Mouse (Mus musculus) kidney, postnatal 14 days (tissue): ENCODE data around the gene Cpa1.

ENCODE experiments used
- DNase-seq: peaks from one replicate; pipeline ENCODE4 v3.0.0; 2022; ENCODE audit warnings: mixed read lengths

Cpa1 gene

DNA sequence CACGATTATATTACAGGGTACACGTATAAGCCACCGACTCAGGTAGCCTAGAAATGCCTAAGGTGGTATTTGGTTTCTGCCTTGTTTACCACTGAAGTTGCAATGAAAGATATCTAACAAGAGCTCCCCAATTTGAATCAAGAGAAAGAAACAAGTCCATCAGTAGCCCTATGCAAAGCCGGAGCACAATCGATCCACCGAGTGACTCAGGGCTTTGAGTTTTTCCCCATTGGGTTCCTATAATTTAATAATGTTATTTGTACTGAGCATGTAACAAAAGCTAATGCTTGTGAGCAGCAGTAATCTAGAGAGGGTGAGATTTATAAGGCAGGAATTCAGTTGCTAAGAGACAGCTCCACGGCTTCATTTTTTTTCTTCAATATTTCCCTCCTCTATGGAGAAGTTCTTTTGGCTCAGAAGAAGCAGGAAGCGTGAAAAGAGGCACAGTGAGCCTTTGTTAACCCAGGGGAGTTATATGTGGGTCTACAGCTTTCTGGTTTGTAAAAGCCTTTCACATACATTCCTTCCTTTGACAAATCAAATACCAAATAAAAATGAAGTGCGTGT lies 35.8 kb downstream of the Cpa1 start:
- DNase-seq, result no peak

DNA sequence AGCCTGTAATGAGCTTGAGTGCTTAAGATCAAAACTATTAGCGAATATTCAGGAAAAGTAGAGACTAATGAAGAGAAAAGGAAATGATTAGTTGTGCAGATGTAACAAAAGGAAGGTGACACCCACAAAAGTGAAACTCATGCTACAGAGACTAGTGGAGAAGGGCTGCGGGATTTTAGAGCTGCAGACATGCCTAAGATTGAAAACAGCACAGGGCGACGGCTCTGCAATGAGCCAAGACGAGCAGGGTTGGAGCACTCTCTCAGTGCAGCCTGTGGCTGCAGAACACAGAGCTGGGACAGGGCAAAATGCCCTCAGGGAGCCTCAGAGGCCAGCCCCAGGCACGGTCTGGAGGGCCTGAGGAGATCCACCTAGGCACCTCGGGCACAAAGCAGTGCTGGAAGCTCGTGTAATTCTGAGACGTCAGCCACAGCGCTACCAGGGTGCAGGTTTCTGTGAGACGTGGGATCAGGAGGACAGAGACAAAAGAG lies 36.3 kb downstream of the Cpa1 start:
- DNase-seq, result no peak

DNA sequence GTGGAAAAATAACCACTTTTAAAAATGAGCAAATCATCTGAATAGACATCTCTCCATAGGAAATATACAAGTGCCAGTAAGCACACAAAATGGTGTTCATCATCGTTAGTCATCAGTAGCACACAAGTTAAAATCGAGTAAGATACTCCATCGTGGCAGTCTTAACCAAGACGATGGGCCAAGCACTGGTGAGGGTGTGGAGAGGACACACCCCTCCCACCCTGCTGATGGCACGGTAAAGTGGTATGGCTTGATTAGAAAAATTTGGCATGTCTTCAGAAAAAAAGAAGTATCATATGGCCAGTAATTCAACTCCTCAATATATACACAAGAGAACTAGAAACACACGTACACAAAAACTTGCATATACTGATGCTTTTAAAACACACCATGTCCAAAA lies 37.5 kb downstream of the Cpa1 start:
- no peak for DNase-seq

DNA sequence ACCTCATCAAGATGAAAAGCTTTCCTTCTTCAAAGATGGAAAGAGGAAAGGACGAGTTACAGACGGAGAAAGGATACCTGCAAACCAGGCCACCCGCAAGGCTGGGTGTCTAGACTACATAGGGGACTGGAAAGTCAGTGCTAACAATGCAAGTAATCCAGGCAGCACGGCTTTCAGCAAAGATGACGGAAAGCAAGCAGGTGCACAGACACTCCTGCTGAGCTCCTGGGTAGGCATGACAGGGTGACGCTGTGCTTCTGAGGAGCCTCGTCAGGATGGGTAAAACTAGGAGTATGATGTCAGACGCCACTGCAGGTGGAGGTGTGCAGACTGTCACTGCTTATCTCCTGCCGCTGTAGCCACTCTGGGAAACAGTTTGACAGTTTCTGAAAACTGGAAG lies 38.6 kb downstream of the Cpa1 start:
- DNase-seq, result no peak

DNA sequence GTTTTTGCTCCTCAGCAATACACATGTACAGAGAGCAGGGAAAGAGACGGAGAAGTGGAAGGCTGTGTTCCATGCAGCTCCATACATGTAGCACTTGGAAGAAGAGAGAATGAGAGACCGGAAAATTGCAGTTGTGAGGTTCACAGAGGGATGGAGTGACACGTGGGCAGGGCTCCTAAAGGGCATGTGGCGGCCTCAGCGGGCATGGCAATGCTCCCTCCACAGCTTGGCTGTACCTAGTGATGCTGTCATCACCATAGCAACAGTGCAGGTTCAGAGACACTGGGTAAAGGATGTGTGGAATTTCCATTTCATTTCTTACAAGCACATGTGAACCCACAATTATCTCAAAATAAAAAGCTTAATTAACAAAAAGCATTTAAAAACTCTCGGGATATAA lies 39.5 kb downstream of the Cpa1 start:
- DNase-seq, result no peak

DNA sequence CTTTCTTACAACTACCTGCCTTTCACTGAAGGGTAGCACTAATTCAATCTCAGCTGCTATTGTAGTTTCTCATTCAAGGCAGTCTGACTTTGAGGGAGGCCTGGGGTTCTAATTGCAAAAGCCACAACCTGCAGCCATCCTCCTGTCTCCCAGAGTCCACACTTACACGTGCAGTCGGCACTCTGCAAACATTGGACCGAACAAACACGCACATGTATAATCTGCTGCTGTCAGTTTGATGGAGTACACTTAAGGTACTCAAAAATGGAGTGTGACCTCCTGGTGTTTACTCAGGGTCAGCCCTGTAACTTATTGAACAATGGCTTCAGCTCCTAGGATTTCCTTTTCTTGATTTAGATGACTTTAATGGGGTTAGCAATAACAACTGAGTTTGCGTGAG lies 40.5 kb downstream of the Cpa1 start:
- no peak for DNase-seq

DNA sequence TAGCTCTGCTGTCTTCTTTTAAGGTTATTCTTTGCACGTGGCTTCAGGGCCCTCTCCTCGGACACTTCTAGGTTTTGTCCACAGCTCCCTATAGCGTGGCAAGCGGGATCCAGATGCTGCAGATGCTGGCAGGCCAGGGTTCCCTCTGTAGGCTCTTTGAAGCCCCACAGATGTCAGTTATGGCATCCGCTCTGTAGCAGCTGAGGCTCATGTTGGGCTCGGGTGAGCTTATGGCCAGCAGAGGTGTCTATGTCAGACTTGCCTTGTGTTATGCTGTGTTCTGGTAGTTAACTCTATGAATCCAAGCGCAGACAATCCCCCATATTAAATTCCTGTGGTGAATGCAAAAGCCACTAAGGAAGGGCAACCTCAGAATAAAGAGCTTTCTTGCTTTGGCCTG lies 41.4 kb downstream of the Cpa1 start:
- no peak for DNase-seq

DNA sequence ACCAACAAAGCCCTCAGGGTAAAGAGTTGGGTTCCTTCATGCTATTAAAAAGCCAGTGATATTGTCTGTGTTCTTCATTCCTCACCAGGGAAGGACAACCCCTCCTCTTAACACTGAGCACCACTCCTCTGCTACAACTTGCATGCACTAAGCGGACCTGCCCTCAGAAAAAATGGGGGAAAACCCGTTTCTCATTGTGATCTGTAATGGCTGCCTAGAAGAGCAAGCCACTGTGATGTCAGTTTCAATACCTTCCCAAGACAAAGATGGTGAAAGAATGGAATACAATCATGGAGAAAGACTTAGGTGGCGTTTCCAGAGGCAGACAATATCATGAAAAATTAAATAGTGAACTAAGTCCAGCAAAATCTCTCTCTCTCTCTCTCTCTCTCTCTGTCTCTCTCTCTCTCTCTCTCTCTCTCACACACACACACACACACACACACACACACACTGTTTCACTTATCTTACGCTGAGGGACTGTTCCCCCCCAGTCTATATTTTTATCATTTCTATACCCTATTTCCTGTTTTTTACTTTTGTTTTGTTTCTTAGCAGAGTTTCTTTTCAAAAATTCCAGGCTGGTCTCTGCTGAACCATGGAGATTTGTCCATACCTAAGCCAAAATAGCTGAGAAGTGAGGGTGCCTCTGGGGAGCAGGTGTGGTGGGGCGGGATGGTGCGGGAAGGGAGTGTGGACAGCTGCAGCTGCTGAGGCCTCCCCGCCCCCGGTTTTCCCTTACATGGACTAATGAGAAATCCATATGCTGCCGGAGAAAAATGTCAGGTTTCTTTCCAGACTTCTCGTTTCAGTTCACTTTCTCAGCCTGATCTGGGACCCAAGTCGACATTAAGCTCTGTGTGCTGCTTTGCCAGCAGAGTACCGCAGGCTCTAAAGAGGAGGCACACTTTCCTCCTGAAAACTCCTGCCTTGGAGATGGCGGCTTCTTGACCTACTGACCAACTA lies 43.2 kb downstream of the Cpa1 start:
- no peak for DNase-seq

DNA sequence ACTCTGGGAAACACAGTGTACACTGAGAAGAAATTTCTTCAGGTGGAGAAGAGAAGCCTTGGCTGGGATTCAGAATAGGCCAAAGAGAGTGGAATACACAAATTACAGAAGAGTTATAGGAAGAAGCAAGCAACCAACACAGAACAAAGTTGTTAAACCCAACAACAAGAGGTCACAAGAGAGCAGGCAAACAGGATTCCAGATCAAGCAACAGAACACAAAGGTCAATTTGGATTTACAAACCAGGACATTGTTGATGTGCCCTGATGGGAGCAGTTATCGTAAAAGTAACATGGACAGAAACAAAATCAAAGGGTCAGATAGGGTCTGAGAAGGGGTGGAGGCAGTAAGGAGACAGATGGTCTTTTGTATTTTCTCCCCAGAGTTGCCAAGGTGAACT lies 45.6 kb downstream of the Cpa1 start:
- no peak for DNase-seq

DNA sequence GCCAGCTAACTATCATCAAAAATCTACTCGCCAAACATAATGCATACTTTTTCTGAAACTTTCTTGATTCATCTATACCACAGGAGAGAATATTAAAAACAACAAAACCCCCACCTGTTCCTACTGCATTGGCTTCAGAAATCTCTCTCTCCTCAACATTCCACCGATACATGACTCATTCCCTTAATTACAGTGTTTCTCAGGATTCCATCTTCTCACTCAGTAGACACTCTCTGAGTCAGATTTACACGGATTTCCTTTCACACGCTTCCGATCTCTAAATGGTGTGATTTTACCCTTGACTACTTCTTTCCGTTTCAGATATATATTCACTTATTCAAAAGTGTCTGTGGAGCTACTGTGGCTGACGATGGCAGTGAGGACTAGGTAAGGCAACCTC lies 48.2 kb downstream of the Cpa1 start:
- DNase-seq, result no peak

DNA sequence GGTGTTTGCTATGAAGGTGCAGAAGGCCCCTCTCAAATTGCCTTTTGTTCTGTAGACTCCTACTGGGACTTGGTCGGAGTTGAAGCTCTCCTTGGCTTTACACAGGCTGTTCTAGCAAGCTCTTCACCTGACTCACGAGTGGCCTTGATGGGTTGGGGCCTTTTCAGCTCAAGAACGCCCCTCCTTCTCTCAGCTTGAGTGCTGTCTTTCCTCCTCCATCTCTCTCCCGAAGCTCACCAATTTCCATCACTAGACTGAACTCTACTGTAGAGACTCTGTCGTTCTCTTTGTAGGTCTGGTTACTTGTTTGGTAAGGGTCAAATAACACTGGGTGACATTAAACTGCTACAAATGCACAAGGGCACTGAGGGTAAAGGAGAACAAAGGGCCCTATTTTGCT lies 53.8 kb downstream of the Cpa1 start:
- DNase-seq, result no peak

DNA sequence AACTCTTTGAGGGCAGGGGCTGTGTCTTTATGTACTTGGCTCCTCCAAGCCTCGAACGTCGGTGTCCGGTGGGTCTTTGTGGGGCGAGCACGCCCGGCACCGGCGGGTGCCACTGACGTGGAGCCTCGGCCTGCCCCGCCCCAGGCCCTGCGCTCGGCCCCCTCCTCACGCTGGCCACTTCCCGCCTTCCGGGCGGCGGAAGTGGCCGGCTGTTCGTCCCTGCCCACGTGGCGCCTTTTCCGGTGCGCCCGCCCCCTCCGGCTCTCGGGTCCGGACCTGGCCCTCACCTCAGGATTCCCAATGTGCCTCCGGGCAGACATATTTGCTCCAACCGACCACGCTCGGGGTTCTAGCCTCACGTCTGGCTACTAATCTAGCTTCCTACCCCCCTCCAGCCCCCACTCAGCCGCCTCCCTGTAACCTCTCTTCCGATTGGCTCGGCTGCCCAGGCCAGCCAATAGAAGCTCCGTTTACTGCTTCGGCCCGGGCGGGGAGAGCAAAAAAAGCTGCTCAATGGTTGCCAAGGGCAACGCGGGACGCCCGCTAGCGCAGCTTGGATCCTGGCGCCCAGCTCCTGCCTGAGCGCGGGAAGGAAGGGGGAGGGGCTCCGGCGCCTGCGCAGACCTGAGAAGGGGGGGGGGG lies 54.5 kb downstream of the Cpa1 start, which contains the start of gene Cep41:
Cep41 (minus strand) TSS at position 400 of the 642 bp plus-strand sequence.
- DNase-seq, result peak; percentile 96

DNA sequence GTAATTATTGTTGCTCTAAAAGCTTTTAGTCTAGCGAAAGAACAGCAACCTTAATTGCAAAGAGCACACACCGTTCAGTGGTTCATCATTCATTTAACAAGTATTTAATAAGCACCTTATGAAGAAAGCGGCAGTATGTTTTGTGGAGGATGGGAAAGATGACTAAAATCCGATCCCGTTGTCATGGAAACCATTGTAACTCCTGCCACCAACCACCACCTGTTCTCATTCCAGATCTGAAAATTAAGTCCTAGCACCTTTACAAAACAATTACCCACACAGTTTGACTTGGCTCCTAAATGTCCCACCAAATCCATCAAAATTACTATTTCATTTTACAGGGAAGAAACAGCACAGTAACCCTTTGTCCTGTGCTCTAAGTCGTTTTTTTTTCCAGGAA lies 55.2 kb downstream of the Cpa1 start:
- no peak for DNase-seq
